Mouse (Mus musculus): Measurements from ENCODE around the gene Cog5. TPM values are rescaled to one million over a fixed set of nuclear protein-coding genes. Genes with fewer than 3 reads are reported as not detected.

Gene Cog5
- polyA plus RNA-seq, 2 experiments, result 36.9 to 39.1 TPM

GRCm38 (mm10) chr12:31969111-31969510, 314.4 kb downstream of the Cog5 start:
- Histone ChIP-seq H3K4me3 (replicated peaks; ENCODE audit: low read length) (no peak overlapping the region), H3K9me3 (ENCODE audit: control insufficient read depth, low read length) (no peaks in the 10 kb centered on the region), H3K36me3 (ENCODE audit: control insufficient read depth, insufficient read depth, low read length) (no peaks in the 10 kb centered on the region), H3K27me3 (ENCODE audit: control insufficient read depth, insufficient read depth, low read length) (no peaks in the 10 kb centered on the region), H3K4me1 (ENCODE audit: control insufficient read depth, insufficient read depth, low read length) (no peaks in the 10 kb centered on the region), H3K4me2 (replicated peaks; ENCODE audit: low read depth, low read length, severe bottlenecking) (no peak overlapping the region), H3K9ac (ENCODE audit: low read depth, low read length, severe bottlenecking) (no peak overlapping the region), H3K27ac (replicated peaks; ENCODE audit: low read depth, low read length) (no peak overlapping the region)
- no peak for ATAC-seq (ENCODE audit: low FRiP score, low read depth)
- no peak for DNase-seq (ENCODE audit: low spot score)
- 31% methylated on average over 1 of the region's 1 CpGs for WGBS
- TF ChIP-seq POLR2A (IDR thresholded peaks at IDR 0.05; ENCODE audit: borderline replicate concordance, extremely low read depth, insufficient read depth, insufficient read length), result no peak

- ATAC-seq (ENCODE audit: low FRiP score, low read depth), result no peak
- DNase-seq (ENCODE audit: low spot score), result no peak
- 77% methylated on average over 8 of the region's 8 CpGs for WGBS
These were observed 316.9 kb downstream of the Cog5 start for GRCm38 (mm10) chr12:31971547-31971946.

DNA sequence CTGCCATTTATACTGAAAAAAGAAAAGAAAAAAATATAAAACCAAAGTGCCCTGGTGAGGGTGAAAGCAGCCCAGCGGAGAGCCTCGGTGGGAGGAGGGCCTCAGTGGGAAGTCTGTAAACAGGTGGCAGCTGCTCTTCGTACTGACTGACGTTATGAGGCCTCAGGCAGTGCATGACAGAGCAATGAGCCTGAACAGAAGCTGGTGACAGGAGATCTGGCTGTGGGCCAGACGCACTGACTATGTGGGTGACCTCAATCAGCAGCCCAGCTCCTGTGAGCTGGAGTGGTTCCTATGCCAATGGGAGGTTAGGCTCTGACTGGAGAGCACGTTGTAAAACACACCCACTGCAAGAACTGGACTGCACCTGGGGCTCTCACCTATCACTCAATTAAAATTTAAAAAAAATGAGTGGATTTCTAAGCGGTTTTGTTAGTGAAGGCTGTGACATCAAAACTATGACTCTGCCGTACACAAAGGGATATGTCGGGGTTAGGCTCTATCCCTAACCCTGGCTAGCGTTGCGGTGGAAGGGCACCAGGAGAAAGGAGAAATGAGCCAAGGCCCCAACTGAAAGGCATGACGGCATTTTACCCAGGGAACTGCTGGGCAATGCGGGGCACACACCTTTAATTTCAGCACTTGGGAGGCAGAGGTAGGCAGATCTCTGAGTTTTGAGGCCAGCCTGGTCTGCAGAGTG, 319.0 kb downstream of the Cog5 start:
- TF ChIP-seq POLR2A (IDR thresholded peaks at IDR 0.05; ENCODE audit: borderline replicate concordance, extremely low read depth, insufficient read depth, insufficient read length), result no peak
- H3K9me3 ChIP-seq (ENCODE audit: control insufficient read depth, low read length), result no peaks in the 10 kb centered on the region
- ATAC-seq (ENCODE audit: low FRiP score, low read depth) (peak; percentile 86), DNase-seq (ENCODE audit: low spot score) (peak; percentile 84)
- H3K27me3 ChIP-seq (ENCODE audit: control insufficient read depth, insufficient read depth, low read length), result no peaks in the 10 kb centered on the region
- WGBS, result 49% methylated on average over 13 of the region's 13 CpGs
- H3K9ac ChIP-seq (ENCODE audit: low read depth, low read length, severe bottlenecking), result no peak overlapping the region
- no peak overlapping the region for H3K4me2 ChIP-seq (replicated peaks; ENCODE audit: low read depth, low read length, severe bottlenecking)
- H3K4me3 ChIP-seq (replicated peaks; ENCODE audit: low read length), result no peak overlapping the region
- H3K36me3 ChIP-seq (ENCODE audit: control insufficient read depth, insufficient read depth, low read length), result no peaks in the 10 kb centered on the region
- H3K27ac ChIP-seq (replicated peaks; ENCODE audit: low read depth, low read length), result no peak overlapping the region
- no peaks in the 10 kb centered on the region for H3K4me1 ChIP-seq (ENCODE audit: control insufficient read depth, insufficient read depth, low read length)

More at GRCm38 (mm10) chr12:31971547-31971946, 316.9 kb downstream of the Cog5 start:
- Histone ChIP-seq H3K27me3 (ENCODE audit: control insufficient read depth, insufficient read depth, low read length) (no peaks in the 10 kb centered on the region), H3K9ac (ENCODE audit: low read depth, low read length, severe bottlenecking) (no peak overlapping the region), H3K4me3 (replicated peaks; ENCODE audit: low read length) (no peak overlapping the region), H3K9me3 (ENCODE audit: control insufficient read depth, low read length) (no peaks in the 10 kb centered on the region), H3K36me3 (ENCODE audit: control insufficient read depth, insufficient read depth, low read length) (no peaks in the 10 kb centered on the region), H3K4me2 (replicated peaks; ENCODE audit: low read depth, low read length, severe bottlenecking) (no peak overlapping the region), H3K27ac (replicated peaks; ENCODE audit: low read depth, low read length) (no peak overlapping the region), H3K4me1 (ENCODE audit: control insufficient read depth, insufficient read depth, low read length) (no peaks in the 10 kb centered on the region)
- no peak for TF ChIP-seq POLR2A (IDR thresholded peaks at IDR 0.05; ENCODE audit: borderline replicate concordance, extremely low read depth, insufficient read depth, insufficient read length)

GRCm38 (mm10) chr12:31976544-31976943, 321.9 kb downstream of the Cog5 start:
- no peak overlapping the region for H3K9ac ChIP-seq (ENCODE audit: low read depth, low read length, severe bottlenecking)
- no peak overlapping the region for H3K4me3 ChIP-seq (replicated peaks; ENCODE audit: low read length)
- H3K9me3 ChIP-seq (ENCODE audit: control insufficient read depth, low read length), result no peaks in the 10 kb centered on the region
- no peaks in the 10 kb centered on the region for H3K36me3 ChIP-seq (ENCODE audit: control insufficient read depth, insufficient read depth, low read length)
- no peak for TF ChIP-seq POLR2A (IDR thresholded peaks at IDR 0.05; ENCODE audit: borderline replicate concordance, extremely low read depth, insufficient read depth, insufficient read length)
- no peak overlapping the region for H3K27ac ChIP-seq (replicated peaks; ENCODE audit: low read depth, low read length)
- no peak for DNase-seq (ENCODE audit: low spot score)
- 39% methylated on average over 7 of the region's 7 CpGs for WGBS
- no peak overlapping the region for H3K4me2 ChIP-seq (replicated peaks; ENCODE audit: low read depth, low read length, severe bottlenecking)
- no peaks in the 10 kb centered on the region for H3K27me3 ChIP-seq (ENCODE audit: control insufficient read depth, insufficient read depth, low read length)
- ATAC-seq (ENCODE audit: low FRiP score, low read depth), result no peak
- H3K4me1 ChIP-seq (ENCODE audit: control insufficient read depth, insufficient read depth, low read length), result no peaks in the 10 kb centered on the region

DNA sequence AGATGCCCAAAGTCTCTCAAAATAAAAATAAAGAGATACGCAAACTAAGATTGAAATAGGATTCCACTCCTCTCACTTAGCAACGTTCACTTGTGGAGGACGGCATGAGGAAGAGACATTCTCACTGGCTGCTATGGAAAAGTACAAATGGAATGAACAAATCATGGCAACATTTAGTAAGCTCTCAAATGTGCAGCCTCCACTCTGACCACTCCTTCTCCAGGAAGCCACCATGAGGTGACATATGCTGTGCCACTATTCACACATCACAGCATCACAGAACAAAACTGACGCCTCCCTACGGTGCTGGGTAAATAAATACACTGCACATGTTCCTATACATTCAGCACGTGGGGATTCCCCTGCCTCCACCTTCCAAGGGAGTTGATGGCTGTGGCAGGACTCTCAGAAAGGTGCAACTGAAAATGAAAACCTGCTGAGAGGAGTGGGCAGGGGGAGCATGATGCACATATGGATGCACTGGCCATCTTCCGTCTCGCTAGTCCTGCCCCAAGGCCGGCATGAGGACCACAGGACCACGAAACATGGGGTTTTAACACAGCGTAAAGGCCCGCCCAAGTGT, 323.0 kb downstream of the Cog5 start:
- H3K4me1 ChIP-seq (ENCODE audit: control insufficient read depth, insufficient read depth, low read length), result no peaks in the 10 kb centered on the region
- no peak overlapping the region for H3K4me3 ChIP-seq (replicated peaks; ENCODE audit: low read length)
- ATAC-seq (ENCODE audit: low FRiP score, low read depth) (0 out of 2 replicates have a peak, but pooled peaks have one; percentile 27), DNase-seq (ENCODE audit: low spot score) (no peak)
- no peak overlapping the region for H3K27ac ChIP-seq (replicated peaks; ENCODE audit: low read depth, low read length)
- no peak for TF ChIP-seq POLR2A (IDR thresholded peaks at IDR 0.05; ENCODE audit: borderline replicate concordance, extremely low read depth, insufficient read depth, insufficient read length)
- no peak overlapping the region for H3K4me2 ChIP-seq (replicated peaks; ENCODE audit: low read depth, low read length, severe bottlenecking)
- H3K36me3 ChIP-seq (ENCODE audit: control insufficient read depth, insufficient read depth, low read length), result no peaks in the 10 kb centered on the region
- H3K9me3 ChIP-seq (ENCODE audit: control insufficient read depth, low read length), result no peaks in the 10 kb centered on the region
- 68% methylated on average over 12 of the region's 12 CpGs for WGBS
- H3K9ac ChIP-seq (ENCODE audit: low read depth, low read length, severe bottlenecking), result no peak overlapping the region
- no peaks in the 10 kb centered on the region for H3K27me3 ChIP-seq (ENCODE audit: control insufficient read depth, insufficient read depth, low read length)
